Mouse (Mus musculus) heart, adult 2 months (tissue): ENCODE data around the gene Jun.

Experiments used
- CTCF ChIP-seq: fragments of 200-600 bp; IDR thresholded peaks from 2 replicates; pipeline ENCODE4 v1.8.1; 2022; ENCODE audit warnings: antibody characterized with exemption, mild to moderate bottlenecking, moderate library complexity
- EP300 ChIP-seq: fragments of 200-500 bp; IDR thresholded peaks from 2 replicates; pipeline ENCODE4 v1.6.1; 2011; ENCODE audit warnings: low read depth, low read length, control low read depth; ENCODE audit not compliant: insufficient read depth

DNA sequence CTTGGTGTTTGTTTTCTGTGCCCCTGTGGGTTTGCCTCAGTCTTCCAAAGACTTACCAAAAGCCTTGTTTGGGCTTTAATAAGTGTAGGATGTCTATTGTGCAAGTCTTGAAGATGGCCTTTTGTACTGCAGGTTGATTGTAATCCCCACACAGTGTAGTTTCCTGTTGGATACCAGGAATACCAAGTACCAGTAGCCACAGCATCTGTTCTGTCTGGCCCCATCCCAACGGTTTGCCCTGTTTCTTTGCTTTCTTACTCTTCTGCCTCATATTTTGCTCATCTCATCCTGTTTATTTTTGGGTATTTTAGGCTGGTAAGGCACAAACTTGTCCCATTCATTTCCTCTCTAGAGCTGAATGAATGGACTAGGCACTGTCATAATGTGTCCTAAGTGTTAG, 3.3 kb upstream of the Jun start:
- TF ChIP-seq EP300 = no peak
- TF ChIP-seq CTCF = no peak
